Mouse (Mus musculus) CH12F3 (cell line): ENCODE measurements around the gene Acrbp.

Experiments
- in situ Hi-C: fragments of 300-500 bp; cut with MboI; formaldehyde crosslinking; loops from 2 replicates; pipeline ENCODE4 v1.14.3; 2020; ENCODE audit warnings: low sequenced_read_pairs

Gene Acrbp

DNA sequence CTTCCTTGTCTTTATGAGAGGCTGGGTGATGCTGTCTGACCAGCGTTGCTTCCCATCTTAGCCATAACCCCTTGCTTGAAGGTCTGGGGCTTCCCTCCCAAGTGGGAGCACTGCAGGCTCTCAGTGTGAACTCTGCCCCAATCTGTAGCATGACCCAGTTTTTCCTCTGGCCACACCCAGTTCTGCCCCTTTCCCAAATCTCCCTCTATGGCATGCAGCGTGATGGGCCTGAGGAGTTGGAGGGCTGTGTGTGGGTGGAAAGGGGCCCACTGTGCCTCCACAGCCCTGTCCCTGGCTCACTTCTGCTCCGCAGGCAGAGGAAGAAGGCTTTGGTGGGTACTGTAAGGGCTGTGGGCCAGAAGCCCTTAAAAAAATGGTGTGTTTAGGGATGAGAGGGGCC, 49.0 kb downstream of the Acrbp start:
- in situ Hi-C loops: no loop called here

DNA sequence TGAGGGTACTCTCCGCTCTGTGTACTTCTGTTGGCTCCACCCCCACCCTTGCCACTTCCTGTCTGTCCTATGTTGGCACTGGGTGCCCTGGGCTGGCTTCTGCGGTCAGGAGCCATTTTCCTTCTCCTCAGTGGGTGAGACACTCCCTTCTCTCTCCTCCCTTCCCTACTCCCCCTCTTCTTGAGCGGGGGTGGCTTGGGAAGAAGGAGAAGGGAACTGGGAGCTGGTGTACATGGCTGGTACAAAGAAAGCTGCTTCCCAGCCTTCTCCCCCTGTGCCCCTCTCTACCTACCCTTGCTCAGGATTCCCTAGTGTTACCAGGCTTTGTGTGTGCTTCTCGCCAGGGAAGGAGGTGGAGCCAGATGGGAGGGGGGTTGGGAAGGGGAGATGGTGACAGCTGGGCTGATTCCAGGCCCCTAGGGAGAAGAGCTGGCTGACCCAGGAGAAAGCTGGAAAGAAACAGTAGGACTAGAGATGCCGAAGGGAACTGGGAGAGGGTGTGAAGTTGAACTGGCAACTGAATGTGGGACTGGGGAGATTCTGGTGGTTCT, 50.0 kb downstream of the Acrbp start:
- in situ Hi-C loops: no loop called here

DNA sequence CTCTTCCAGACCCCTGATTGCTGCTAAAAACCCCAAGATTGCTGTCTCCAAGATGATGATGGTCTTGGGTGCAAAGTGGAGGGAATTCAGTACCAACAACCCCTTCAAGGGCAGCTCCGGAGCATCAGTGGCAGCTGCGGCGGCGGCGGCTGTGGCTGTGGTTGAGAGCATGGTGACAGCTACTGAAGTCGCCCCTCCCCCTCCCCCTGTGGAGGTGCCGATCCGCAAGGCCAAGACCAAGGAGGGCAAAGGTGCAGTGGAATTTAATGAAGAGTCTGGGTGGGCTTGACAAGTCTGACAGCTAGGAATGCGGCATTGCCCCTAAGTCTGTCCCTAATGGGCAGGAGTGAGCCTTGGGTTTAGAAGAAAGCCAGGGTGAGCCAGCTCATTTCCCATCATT, 52.0 kb downstream of the Acrbp start:
- in situ Hi-C loops: no loop called here

DNA sequence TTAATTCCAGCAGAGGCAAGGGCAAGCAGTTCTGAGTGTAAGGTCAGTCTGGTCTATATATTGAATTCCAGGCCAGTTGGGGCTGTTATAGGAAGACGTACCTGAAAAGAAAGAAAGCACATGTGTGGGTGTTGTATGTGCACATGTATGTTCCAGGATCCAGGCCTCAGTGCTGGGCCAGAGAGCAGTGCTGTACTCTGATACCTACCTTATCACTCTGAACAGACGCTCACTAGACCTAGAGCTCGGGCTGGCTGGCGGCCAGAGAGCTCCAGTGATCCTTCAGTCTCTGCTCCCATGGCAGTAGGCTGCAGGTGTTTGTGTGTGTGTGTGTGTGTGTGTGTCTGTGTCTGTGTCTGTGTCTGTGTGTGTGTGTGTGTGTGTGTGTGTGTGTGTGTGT, 54.7 kb downstream of the Acrbp start:
- in situ Hi-C loops: no loop called here

DNA sequence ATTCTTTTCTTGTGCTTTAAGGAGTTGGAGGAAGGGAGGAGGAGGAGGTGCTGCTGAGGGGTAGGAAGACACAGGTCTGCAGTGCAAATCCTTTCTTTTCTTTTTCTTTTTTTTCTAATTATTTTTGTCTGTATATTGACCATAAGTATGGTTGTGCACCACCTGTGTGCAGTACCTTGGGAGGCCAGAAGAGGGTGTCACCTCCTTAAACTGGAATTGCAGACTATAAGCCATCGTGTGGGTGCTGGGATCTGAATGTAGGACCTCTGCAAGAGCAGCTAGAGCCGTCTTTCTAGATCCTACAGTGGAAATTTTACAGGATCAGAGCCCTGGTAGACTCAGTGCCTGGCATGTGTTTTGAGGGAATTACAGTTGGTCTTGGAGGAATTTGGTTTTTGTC, 58.2 kb downstream of the Acrbp start:
- in situ Hi-C loops: no loop called here

DNA sequence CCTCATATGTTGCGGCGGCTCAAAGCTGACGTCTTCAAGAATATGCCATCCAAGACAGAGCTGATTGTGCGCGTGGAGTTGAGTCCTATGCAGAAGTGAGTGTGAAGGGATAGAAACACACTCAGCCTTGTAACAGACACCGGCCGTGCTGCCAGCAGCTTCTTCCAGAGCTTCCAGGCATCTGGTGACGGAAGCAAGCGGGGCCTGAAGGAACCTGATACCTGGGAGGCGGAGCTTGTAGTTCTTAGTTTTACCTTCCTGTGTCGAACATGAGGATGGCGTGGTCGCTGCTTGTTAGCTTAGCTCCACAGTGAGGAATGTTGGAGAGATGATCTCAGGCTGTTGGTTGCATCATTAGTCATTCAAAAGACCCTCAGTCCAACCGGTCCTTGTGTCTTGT, 59.9 kb downstream of the Acrbp start:
- in situ Hi-C loops: no loop called here

DNA sequence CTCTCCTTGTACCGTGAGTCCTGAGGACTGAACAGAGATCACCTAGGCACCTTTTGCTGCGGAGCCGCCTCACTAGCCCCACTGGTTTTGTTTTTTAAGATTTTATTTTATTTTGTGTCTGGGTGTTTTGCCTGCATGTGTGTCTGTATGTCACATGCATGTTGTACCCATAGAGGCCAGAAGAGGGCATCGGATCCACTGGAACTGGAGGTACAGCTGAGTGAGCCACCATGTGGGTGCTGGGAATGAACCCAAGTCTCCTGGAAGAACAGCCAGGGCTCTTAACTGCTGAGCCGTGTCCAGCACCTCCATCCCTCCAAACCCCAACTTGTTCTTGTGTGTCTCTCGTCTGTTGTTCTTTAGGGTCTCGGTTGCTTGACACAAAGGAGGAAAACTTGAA, 61.4 kb downstream of the Acrbp start:
- in situ Hi-C loops: no loop called here

DNA sequence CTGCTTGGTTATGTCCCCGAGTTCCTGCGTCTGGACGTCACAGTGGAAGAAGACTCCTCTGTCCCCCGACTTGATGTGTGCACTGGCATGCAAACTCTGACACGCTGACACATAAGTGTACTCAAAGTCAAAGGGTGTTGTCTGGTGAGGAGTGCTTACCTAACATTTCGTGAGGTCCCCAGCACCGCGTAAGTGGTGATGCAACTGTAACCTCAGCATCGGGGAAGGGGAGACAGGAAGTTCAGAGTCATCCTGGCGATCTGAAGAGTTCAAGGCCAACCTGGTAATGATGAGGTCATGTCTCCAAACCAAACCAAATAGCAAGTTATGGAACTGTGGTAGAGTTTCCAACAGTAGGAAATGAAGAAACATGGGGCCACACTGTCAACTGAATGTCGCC, 63.1 kb downstream of the Acrbp start:
- in situ Hi-C loops: no loop called here
